Mouse (Mus musculus) liver, embryonic 15.5 days (tissue): ENCODE data around the gene Gstp2. TPM values are rescaled to one million over a fixed set of nuclear protein-coding genes. Genes with fewer than 3 reads are reported as not detected.
"Not testable (repeated sequence)": the region's sequence is repeated elsewhere in the genome, so short reads cannot be mapped to it uniquely, and the experiment has no call there.

ENCODE experiments used
- ATAC-seq: fragments of 200-750 bp; cut with Nextera tagmentation; 2 replicates; pipeline ENCODE4 v1.8.0; 2017; ENCODE audit warnings: moderate number of reproducible peaks, mild to moderate bottlenecking, moderate library complexity; ENCODE audit not compliant: insufficient read depth
- H3K27ac ChIP-seq: fragments of 300-500 bp; sonication (generic); replicated peaks from 2 replicates; pipeline ENCODE4 v1.5.1; 2015; ENCODE audit warnings: mild to moderate bottlenecking, inconsistent platforms
- H3K27me3 ChIP-seq: fragments of 300-500 bp; sonication (generic); 2 replicates; pipeline ENCODE4 v1.6.1; 2015; ENCODE audit warnings: mild to moderate bottlenecking, inconsistent platforms
- H3K36me3 ChIP-seq: fragments of 300-500 bp; sonication (generic); replicated peaks from 2 replicates; pipeline ENCODE4 v1.6.1; 2015; ENCODE audit warnings: moderate library complexity, mild to moderate bottlenecking, inconsistent platforms
- H3K4me1 ChIP-seq: fragments of 300-500 bp; sonication (generic); replicated peaks from 2 replicates; pipeline ENCODE4 v1.6.1; 2015; ENCODE audit warnings: inconsistent platforms
- H3K4me2 ChIP-seq: fragments of 300-500 bp; sonication (generic); 2 replicates; pipeline ENCODE4 v1.6.1; 2015; ENCODE audit warnings: moderate library complexity, mild to moderate bottlenecking, inconsistent platforms
- H3K4me3 ChIP-seq: fragments of 300-500 bp; sonication (generic); replicated peaks from 2 replicates; pipeline ENCODE4 v1.5.1; 2015; ENCODE audit warnings: mild to moderate bottlenecking, inconsistent platforms
- H3K9ac ChIP-seq: fragments of 300-500 bp; sonication (generic); 2 replicates; pipeline ENCODE4 v1.6.1; 2015; ENCODE audit warnings: moderate library complexity, mild to moderate bottlenecking, inconsistent platforms
- H3K9me3 ChIP-seq: fragments of 300-500 bp; sonication (generic); replicated peaks from 2 replicates; pipeline ENCODE4 v1.6.1; 2016; ENCODE audit warnings: inconsistent platforms
- WGBS: fragments of 180-500 bp; shearing (Covaris S2); methylation state at CpG from one replicate; pipeline ENCODE4 v1.1.7; 2015; ENCODE audit warnings: mixed read lengths; ENCODE audit not compliant: insufficient replicate concordance; 5-methylcytosine and 5-hydroxymethylcytosine counted together
- polyA plus RNA-seq: library from polyadenylated mRNA; unstranded; fragments of >200 nt; fragmentation: Nextera tagmentation; extraction: Ambion mirVana; gene quantifications from 2 replicates; pipeline ENCODE4 v1.2.1, GENCODE M21; 2015

Gene Gstp2
- polyA plus RNA-seq, 1 experiment from 2014 or later = 8.0 TPM

GRCm38 (mm10) chr19:4070311-4070710 lies 24.5 kb upstream of the Gstp2 start:
- Histone ChIP-seq H3K4me2 (peak overlapping the region; percentile 18; the same call in 1 of the 2 replicates), H3K4me3 (no peak overlapping the region), H3K9ac (no peak overlapping the region), H3K9me3 (no peaks in the 10 kb centered on the region), H3K4me1 (peaks cover 23% of the 10 kb centered on the region), H3K27me3 (no peaks in the 10 kb centered on the region), H3K36me3 (no peaks in the 10 kb centered on the region), H3K27ac (peak overlapping the region; percentile 71)
- 0 out of 2 replicates have a peak, but pooled peaks have one; percentile 23 for ATAC-seq
- 60% methylated on average over 15 of the region's 15 CpGs for WGBS

- Histone ChIP-seq H3K4me3 (no peak overlapping the region), H3K27me3 (no peaks in the 10 kb centered on the region), H3K9ac (no peak overlapping the region), H3K9me3 (no peaks in the 10 kb centered on the region), H3K27ac (peak overlapping the region; percentile 76), H3K36me3 (no peaks in the 10 kb centered on the region), H3K4me2 (no peak overlapping the region; the same call in 1 of the 2 replicates), H3K4me1 (peaks cover 24% of the 10 kb centered on the region)
- WGBS = 61% methylated on average over 15 of the region's 15 CpGs
- ATAC-seq = peak; percentile 53
Observed at GRCm38 (mm10) chr19:4068717-4069410, 23.0 kb upstream of the Gstp2 start.

GRCm38 (mm10) chr19:4068242-4068641 lies 22.4 kb upstream of the Gstp2 start:
- H3K27ac ChIP-seq = peak overlapping the region; percentile 76
- H3K4me2 ChIP-seq, H3K9ac ChIP-seq, H3K9me3 ChIP-seq, H3K27me3 ChIP-seq, H3K4me3 ChIP-seq, H3K36me3 ChIP-seq: not testable (repeated sequence)
- peaks cover 24% of the 10 kb centered on the region for H3K4me1 ChIP-seq
- peak; percentile 33; the same call in 1 of the 2 replicates for ATAC-seq
- 72% methylated on average over 2 of the region's 2 CpGs for WGBS

GRCm38 (mm10) chr19:4066877-4067276 lies 21.1 kb upstream of the Gstp2 start:
- Histone ChIP-seq H3K9ac (no peak overlapping the region), H3K9me3 (no peaks in the 10 kb centered on the region), H3K4me1 (peaks cover 24% of the 10 kb centered on the region), H3K27me3 (no peaks in the 10 kb centered on the region), H3K36me3 (no peaks in the 10 kb centered on the region), H3K4me3 (no peak overlapping the region), H3K4me2 (no peak overlapping the region), H3K27ac (no peak overlapping the region)
- 0 out of 2 replicates have a peak, but pooled peaks have one; percentile 11 for ATAC-seq

- Histone ChIP-seq H3K27me3 (no peaks in the 10 kb centered on the region), H3K27ac (peak overlapping the region; percentile 66; the same call in 1 of the 2 replicates), H3K9me3 (no peaks in the 10 kb centered on the region), H3K36me3 (no peaks in the 10 kb centered on the region), H3K4me3 (no peak overlapping the region), H3K4me2 (no peak overlapping the region), H3K9ac (no peak overlapping the region), H3K4me1 (peaks cover 19% of the 10 kb centered on the region)
- no peak for ATAC-seq
- WGBS = 57% methylated on average over 6 of the region's 6 CpGs
Observed at GRCm38 (mm10) chr19:4066280-4066679, 20.5 kb upstream of the Gstp2 start.

GRCm38 (mm10) chr19:4064501-4064900 lies 18.7 kb upstream of the Gstp2 start:
- H3K9me3 ChIP-seq, H3K4me3 ChIP-seq, H3K27ac ChIP-seq, H3K9ac ChIP-seq, H3K36me3 ChIP-seq, ATAC-seq, H3K4me2 ChIP-seq, H3K27me3 ChIP-seq: not testable (repeated sequence)
- H3K4me1 ChIP-seq = peaks cover 27% of the 10 kb centered on the region
- WGBS = 13% methylated on average over 6 of the region's 11 CpGs

GRCm38 (mm10) chr19:4063357-4063756 lies 17.5 kb upstream of the Gstp2 start:
- not testable (repeated sequence) for H3K9me3 ChIP-seq, ATAC-seq, H3K36me3 ChIP-seq, H3K4me3 ChIP-seq, H3K27me3 ChIP-seq, H3K4me2 ChIP-seq, H3K9ac ChIP-seq
- peaks cover 38% of the 10 kb centered on the region for H3K4me1 ChIP-seq
- WGBS = 27% methylated on average over 4 of the region's 4 CpGs
- H3K27ac ChIP-seq = 0 out of 2 replicates have a peak overlapping the region, but pooled peaks have one; percentile 33

GRCm38 (mm10) chr19:4060899-4061465 lies 15.2 kb upstream of the Gstp2 start:
- Histone ChIP-seq H3K36me3 (no peaks in the 10 kb centered on the region), H3K27ac (peak overlapping the region; percentile 62), H3K9me3 (no peaks in the 10 kb centered on the region), H3K4me1 (peaks cover 54% of the 10 kb centered on the region), H3K4me3 (no peak overlapping the region), H3K9ac (no peak overlapping the region), H3K4me2 (no peak overlapping the region), H3K27me3 (no peaks in the 10 kb centered on the region)
- WGBS = 65% methylated on average over 6 of the region's 6 CpGs
- ATAC-seq = no peak

GRCm38 (mm10) chr19:4060044-4060898 lies 14.4 kb upstream of the Gstp2 start:
- H3K9me3 ChIP-seq, H3K27me3 ChIP-seq, H3K36me3 ChIP-seq, H3K9ac ChIP-seq, H3K4me2 ChIP-seq, ATAC-seq, H3K4me3 ChIP-seq: not testable (repeated sequence)
- Histone ChIP-seq H3K4me1 (peaks cover 61% of the 10 kb centered on the region), H3K27ac (peak overlapping the region; percentile 91)
- 75% methylated on average over 8 of the region's 8 CpGs for WGBS

GRCm38 (mm10) chr19:4059069-4059740 lies 13.4 kb upstream of the Gstp2 start, which contains the start of gene Gstp3:
Gene Gstp3, minus strand, starts transcription at chr19:4059569.
- peak within 1 kb of the TSS; percentile 75 for H3K4me2 ChIP-seq
- H3K4me3 ChIP-seq = peak within 1 kb of the TSS; percentile 47
- H3K27ac ChIP-seq = peak within 1 kb of the TSS; percentile 91
- H3K9ac ChIP-seq = peak within 1 kb of the TSS; percentile 47
- no peaks in the 10 kb centered on the region for H3K36me3 ChIP-seq
- no peaks in the 10 kb centered on the region for H3K27me3 ChIP-seq
- WGBS = 12% methylated on average over 15 of the region's 15 CpGs
- no peaks in the 10 kb centered on the region for H3K9me3 ChIP-seq
- H3K4me1 ChIP-seq = peaks cover 64% of the 10 kb centered on the region
- ATAC-seq = peak; percentile 91
